Mouse (Mus musculus) lung, postnatal 10 days (tissue): ENCODE data around the gene Ints11.

Experiments
- DNase-seq: peaks from one replicate; pipeline ENCODE4 v3.0.0; 2021

Ints11 gene

DNA sequence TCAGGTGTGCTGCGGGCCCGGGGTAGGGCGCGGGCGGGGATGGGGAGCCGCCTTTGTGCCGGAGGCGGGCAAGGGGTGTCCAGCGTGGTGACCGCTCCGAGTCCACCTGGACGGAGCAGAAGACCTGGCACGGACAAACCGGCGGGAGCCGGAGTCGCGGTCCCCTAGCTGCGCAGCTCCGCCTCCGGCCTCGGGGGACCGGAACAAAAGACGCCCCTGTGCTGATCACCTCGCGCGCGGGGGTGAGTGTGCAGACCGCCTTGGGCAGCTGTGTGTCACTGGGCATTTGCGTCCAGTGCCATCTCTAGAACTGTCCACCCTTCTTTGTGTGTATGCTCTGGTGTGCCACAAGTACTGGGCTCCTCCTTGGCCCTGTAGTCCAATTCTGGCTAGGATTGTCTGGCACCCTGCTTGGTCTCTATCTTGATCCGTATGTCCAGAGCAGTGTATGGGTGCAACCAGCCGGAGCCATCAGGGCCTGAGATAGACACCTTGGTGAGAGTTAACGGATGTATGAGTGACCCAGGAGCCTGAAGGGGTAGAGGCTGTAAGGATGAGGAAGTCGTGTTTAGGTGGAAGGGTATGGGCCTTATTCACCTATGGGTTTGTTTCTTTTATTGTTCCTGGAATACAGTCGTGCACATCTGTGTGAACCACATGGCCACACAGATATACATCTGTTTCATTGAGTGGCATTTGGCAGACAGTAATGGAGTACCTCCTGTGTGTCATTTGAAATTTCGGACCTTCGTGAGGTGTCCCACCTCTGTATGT, 23.3 kb downstream of the Ints11 start:
- peak; percentile 53 for DNase-seq

DNA sequence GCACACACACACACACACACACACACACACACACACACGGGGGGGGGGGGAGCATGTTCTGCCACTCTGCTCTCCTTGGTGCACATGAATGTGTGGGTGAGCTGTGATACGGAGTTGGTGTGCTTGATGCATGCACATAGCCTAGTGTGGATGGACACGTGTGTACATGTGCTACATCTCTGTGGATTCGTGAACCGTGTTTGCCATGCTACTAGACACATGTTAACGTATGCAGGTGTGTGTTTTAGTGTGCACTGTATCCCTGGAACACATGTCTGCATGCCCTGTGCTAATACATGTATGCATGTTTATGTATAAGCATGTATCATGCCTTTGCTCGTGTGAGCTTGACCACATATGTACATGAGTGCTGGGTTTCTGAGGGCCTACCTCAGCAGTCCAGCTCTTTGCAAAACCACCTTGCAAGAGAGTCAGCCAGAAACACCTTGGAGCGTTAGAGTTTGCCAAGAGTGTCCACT, 23.9 kb downstream of the Ints11 start:
- DNase-seq = peak; percentile 0

DNA sequence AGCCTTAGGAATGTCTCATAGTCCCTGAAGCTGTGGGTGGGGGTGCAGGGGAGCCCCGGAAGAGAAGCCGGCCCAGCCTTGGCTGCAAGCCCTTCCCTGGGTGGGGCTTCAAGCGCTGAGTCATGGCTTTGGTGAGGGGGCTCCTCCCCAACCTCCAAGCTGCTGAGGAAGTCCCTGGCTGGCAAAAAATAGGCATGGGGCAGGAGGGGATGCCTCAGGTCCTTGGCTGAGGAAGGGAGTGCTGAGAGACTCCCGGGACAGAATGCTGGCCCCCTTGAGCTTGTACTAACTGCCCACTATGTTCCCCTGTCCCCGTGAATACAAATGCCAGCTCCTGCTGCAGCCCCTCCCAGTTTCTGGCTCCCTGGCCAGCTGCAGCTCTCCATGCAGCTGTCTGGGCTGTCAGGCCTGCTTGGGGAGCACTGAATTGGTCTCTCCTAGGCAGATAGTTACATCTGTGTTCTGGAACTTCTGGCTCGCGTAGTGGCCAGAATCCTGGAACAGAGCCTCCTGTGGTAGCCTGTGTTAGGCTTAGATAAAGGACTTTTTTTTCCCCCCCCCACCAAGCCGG, 25.1 kb downstream of the Ints11 start:
- peak; percentile 91 for DNase-seq

DNA sequence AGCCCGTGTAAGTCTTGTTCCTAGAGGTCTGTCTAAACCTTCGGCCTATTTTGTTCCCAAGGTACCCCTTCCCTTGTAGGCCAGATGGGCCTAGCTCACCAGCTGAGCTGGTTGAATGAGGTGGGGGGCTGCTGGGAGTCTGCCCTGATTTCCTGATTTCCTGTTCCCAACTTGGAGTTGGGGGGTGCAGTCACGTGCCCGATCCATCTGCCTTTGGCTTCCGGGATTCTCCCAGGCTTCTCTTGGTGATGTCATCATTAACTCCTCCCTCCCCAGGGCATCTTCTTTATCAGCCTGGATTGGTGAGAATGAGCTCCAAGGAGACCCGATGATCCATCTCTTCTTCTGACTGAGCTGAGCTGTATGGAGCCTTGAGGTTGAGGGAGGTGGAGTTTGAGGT, 25.9 kb downstream of the Ints11 start:
- DNase-seq = peak; percentile 87

DNA sequence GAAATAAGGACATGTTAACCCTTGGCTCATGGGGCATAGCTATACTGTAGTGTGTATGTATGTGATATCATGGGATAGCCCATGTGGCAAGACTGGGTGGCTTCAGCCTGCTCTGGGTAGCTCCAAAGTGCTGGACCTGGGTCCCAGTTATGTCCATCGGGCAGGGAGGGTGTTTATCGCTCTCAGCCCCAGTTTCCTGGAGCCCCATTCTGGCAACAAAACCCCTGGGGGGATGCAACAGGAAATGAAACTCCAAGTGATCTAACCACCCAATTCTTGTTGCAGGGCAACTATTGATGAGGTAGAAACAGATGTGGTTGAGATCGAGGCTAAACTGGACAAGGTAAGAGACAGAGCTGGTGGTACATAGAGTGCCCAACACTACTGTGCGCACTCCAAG, 26.5 kb downstream of the Ints11 start:
- peak; percentile 8 for DNase-seq

DNA sequence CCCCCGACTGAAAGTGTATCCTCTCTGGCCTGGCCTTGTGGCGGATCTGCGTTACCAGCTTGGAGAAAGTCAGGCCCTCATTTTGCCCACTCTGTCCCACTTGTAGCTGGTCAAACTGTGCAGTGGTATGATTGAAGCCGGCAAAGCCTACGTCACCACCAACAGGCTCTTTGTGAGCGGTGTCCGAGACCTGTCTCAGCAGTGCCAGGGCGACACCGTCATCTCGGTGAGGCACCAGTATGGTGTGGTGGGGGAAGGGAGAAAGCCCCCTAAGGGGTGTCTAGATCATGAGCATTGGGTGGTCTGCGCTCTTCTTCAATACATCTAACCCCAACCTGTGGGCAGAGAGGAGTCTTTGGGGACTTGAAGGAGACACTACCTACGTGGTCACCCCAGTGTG, 27.1 kb downstream of the Ints11 start:
- DNase-seq = peak; percentile 1

DNA sequence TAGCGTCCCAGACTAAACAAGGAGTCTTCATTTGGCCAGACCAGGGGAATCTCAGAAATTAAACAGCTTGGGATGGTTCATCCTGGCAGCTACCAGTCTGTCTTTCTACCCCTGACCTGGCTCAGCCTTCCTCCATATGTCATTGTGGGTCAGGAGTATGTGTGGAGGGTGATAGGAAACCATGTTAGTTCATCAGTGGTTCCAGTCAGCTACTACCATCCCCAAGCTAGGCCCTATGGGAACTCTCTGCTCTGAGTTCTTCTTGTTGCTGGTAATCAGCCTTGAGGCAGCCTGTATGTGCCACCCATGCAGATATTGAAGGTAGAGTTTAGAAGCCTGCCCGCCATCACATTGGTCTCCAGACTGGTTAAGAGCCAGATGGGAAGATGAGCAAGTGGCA, 29.0 kb downstream of the Ints11 start:
- peak; percentile 1 for DNase-seq

DNA sequence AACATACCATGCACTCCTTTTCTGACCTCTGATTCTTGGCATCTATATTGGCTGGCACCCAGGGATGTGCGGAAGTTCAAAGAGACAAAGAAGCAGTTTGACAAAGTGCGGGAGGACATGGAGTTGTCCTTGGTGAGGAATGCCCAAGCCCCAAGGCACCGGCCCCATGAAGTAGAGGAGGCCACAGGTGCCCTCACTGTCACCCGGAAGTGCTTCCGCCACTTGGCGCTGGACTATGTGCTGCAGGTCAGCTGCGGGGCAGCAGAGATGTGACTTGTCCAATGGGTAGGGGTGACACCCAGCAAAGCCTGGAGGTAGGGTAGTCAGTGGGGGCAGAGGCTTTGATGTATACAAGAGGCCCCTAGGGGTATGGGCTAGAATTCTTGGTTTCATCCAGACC, 30.0 kb downstream of the Ints11 start:
- peak; percentile 1 for DNase-seq

DNA sequence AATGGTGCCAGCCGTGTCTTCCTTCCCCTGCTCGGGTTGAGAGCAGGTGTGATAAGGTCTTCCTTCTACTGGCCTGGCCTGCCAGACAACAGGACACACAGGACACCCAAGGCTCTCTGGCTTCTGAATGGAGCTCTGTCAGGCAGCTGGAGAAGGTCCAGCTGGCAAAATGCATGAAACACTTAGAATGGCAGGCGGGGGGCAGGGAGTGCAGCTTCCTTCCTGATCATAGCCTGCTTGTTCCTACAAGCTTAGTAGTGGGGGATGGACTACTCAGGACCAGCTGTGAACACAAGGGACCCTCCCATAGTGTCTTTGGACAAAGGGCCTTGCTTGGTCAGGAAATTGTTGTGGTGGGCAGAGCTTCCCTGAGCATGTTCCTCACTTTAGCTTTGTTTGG, 31.9 kb downstream of the Ints11 start:
- DNase-seq = peak; percentile 84

DNA sequence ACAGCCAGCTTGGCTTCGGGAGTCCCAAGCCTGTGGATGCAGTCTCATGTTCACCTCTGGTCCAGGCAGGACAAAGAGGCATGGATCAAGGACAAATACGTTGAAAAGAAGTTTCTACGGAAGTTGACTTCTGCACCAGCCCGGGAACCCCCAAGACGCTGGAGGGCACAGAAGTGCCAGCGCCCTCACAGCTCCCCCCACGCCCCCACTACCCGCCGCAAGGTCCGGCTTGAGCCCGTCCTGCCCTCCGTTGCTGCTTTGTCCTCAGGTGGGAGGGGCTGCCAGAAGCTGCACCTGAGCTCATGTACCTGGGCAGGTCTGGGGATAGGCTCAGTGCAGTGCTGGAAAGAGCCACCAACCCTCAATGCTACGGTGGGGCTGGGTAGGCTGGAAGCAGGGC, 33.9 kb downstream of the Ints11 start:
- peak; percentile 4 for DNase-seq

DNA sequence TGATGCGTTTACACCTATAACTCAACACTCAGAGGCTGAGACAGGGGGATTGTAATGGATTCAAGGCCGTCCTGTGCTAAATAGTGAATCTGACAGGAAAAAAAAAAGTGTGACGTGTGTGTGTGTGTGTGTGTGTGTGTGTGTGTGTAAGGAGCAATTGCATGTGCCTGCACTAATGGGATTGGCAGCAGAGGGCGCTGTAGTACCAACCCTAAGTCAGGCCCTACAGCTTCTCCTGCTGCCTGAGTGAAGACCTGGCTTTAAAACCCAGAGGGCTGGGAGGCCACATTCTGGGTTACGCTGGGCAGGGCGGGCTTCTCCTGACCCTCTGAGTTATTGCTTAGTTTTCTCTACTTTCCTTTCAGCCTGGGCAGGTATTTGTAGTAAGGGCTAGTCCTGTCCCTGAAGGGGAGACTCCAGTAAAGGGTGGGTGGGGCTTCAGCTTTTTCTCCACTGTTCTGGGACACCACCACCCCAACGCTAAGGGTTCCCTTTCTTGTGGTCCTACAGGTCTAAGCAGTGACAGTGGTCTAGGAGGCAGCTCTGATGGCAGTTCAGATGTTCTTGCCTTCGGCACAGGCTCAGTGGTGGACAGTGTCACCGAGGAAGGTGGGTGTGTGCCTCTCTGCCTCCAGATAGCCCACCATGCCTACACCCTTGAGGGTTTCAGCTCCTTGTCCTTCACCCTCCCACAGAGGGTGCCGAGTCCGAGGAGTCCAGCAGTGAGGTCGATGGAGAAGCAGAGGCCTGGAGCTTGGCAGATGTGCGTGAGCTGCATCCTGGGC, 35.2 kb downstream of the Ints11 start:
- peak; percentile 44 for DNase-seq

DNA sequence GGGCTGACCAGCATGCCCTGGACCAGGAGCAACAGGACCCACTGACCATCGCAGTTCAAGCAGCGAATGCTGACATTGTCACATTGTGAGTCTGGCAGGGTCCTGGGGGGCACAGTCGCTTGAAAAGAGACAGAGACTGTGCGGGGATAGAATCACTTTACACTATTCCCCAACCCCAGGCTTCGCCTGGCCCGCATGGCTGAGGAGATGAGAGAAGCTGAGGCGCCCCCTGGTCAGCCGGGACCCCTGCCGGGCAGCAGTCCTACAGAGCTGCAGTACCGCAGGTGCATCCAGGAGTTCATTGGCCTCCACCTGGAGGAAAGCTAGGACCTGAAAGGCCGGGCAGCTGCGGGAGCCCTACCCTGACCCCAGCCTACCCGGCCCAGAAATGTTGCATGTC, 36.3 kb downstream of the Ints11 start:
- peak; percentile 0 for DNase-seq

DNA sequence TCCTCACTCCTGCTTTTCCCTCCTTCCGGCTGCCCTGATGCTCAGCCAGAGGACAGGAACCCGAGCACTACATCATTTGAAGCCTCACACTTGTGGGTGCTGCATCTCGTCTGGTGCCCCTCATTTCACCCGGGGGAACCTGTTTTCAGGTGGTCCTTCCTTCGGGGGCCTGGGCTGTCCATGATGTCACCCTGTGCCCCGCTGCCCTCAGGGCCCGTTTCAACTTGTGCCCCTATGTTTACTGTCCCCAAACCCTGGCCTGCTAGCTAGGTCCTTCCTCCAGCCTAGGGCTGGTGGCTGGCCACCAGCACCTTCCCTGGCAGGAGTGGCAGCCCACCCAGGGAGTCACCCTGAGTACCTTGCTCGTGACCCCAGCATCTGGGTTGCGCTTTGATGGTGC, 36.8 kb downstream of the Ints11 start:
- DNase-seq = peak; percentile 0

DNA sequence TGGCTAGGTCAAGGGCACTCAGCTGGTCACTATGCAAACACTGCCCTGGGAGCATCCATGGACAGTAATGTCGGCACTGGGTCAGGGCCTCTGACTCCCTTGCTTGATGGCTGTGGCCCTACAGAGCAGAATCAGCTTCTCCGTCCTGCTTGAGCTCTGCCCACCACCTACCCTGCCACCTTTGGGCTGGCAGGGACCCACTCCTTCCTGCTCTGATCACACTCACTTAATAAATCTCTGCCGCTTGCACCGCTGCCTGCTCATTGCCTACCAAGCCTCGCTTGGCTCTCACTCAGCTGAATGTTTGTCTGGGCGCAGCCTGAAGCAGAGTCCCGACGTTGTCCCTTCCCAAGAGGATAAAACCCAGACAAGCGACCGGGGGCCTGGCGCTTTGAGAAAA, 37.7 kb downstream of the Ints11 start:
- DNase-seq = peak; percentile 0

DNA sequence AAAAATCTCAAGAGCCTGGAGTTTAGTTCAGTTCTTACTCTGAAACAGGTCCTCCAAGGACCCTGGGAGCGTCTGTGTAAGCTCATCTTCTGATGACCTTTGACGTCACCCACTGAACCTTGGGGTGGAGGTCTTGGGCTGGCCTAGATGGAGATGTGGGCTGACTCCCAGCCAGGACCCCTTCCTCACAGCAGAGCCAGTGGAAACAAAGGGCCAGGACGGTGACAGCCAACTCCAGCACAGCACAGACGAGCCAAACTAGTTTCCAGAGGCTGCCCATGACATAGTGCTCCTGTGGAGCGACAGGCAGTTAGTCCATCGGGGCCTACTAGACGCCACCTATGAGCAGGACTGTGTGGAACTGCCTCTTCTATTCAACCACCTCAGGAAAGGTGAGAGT, 38.9 kb downstream of the Ints11 start:
- DNase-seq = peak; percentile 1

DNA sequence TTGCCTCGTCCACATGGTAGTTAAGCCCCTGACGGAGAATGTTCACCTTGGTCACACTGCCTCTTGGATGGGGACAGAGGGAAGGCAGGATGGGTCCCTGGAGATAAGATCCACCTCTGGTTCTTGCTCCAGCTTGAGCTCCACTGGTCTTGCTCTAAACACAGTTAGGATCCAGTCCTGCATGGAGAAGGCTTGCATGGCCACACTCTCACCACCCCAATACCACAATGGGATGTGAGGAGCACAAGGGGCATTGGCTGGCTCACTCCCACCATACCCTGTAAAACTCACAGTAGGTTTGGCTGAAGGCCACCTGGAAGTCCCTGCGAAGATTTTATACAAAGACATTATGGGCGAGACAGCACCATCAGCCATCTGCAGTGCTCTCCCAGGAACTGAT, 39.4 kb downstream of the Ints11 start:
- DNase-seq = no peak

DNA sequence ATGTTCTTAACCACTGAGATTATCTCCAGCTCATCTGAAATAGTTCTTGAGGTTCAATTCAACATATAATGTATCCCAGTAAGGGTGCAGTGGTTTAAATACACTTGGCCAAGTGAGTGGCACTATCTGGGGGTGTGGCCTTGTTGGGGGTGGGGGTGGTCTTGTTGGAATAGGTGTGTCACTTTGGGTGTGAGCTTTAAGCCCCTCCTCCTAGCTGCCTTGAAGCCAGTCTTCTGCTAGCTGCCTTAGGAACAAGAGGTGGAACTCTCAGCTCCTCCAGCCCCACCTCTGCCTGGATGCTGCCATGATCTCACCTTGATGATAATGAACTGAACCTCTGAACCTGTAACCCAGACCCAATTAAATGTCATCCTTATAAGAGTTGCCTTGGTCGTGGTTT, 62.7 kb downstream of the Ints11 start:
- no peak for DNase-seq
